Mouse (Mus musculus) brain, adult 2 months (tissue): ENCODE data around the gene S100pbp.
A peak's percentile ranks its signal among the peaks of the same experiment; 100 is the strongest.

Source experiments
- DNase-seq: peaks from one replicate; pipeline ENCODE4 v3.0.0; 2011; ENCODE audit warnings: low read depth, low spot score

Gene S100pbp

DNA sequence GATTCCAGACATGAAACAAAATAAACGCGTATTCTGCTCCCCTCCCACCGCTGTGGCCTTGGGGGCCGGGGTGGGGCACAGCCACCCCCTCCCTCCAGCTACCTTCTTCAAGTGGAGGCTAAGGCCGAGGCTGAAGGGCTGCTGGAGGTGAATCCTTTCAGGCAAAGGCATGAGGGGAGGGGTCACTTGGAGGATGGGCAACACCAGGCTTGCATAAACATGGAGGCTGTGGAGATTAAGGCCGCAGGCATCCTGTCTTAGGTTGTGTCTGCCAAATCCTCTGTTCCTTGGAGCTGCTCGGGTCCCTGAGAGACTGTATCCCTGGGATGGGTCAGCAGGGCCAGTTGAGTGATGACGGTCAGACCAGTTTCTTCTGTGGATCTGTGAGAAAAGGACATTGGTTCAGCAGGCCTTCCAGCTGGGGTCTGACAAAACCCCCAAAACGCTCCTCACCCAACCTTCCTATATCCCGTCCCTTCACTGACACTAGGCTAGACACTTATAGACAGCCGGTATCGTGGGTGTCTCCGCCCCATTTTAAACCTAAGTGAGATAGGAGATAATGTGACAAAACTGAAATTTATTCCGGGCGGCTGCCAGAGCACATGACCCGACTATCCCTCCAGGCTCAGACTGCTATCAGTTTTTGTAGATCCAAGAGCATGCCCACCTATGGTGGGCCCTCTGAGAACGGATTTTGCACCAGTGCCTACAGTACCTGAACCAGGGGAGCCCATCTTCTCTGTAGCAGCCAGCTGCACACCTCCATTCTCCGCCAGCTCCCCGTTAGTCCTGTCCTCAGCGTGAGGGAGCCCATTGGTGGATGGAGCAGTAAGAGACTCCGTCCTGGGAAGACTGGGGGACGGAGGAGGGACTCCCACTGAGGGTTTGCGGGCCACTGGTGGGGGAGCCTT is 31.8 kb upstream of the S100pbp start:
- no peak for DNase-seq

DNA sequence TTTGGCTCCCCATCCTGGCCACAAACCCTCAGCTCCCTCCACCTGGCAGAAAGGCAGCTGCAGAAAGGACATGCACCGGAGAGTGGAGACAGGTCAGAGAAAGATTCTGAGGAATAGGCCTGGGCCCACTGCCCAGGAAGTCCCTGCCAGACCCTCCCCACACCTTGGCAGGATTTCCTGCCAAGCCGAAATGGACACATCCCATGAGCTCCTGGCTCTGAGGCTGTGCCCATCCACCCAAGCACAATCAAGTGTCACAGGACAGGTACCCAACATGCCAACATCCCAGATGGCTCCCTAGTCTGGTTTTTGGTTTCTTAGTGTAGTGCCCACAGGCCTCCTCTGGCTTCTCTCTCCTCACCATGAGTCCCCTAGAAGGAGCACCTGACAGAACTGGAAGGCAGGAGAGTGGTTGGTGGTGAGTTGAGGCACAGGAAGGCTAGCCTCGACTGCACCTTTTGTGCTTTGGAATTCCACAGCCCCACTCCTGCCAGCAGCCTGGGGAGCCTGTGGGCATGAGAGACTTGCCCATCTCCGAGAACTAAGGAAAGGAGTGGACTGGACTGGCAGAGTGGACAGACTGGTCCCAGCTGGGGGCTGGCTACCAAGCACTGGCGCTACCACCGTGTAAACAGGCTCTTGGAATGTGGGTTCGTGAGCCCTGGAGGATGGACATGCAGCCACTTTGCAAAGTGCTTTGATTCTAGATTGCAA is 31.0 kb upstream of the S100pbp start:
- DNase-seq, result peak; percentile 86

DNA sequence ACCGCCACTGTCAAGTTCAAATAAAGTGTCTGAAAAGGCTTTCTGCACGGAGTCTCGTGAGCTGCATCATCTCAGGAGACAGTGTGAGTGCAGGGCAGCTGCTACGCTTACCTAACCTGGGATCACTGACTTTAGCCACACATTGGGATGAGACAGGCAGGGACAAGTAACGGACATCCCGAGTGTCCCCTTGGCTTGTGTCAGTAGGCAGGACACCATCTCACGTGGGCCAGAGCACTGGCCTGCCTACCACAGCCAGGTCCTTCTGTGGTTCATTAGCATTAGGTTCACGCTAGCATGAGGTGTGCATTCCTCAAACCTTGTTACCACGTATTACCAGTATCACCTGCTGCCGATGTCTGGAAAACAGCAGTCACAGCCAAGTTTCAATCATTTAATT is 29.7 kb upstream of the S100pbp start:
- DNase-seq, result no peak

DNA sequence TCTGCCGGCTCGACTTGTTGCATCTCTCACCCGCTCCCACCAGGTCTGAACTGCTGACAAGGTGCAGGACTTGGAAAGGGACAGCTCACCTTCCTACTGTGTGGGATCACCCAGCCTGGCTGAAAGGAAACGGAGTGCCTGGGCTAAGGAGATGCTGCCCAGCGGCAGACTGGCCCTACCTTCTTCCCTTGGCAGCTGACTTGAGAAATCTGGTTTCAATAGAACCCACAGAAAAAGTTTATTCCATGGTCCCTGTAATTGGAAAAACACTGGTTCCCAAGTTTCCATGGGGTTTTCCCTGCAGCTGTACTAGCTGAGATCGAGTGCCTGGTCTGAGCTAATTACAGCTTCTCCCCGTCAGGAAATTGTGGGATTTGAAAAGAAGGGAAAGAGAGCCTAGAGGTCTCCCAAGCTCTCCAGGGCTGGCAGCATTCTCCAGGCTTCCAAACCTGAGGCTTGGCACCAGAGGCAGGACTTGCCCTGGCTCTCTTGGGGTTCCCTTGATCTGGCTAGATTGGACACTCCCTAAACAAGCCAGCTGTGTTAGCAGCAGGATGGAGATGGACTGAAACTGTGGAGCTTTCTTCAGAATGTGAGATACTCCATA is 29.1 kb upstream of the S100pbp start:
- no peak for DNase-seq

DNA sequence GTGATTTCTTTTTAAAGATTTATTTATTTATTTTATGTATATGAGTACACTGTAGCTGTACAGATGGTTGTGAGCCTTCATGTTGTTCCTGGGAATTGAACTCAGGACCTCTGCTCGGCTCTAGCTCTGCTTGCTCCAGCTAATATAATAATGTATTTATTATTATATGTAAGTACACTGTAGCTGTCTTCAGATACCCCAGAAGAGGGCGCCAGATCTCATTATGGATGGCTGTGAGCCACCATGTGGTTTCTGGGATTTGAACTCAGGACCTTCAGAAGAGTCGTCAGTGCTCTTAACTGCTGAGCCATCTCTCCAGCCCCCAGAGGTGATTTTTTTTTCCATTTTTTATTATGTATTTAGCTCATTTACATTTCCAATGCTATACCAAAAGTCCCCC is 23.0 kb upstream of the S100pbp start:
- peak; percentile 27 for DNase-seq

DNA sequence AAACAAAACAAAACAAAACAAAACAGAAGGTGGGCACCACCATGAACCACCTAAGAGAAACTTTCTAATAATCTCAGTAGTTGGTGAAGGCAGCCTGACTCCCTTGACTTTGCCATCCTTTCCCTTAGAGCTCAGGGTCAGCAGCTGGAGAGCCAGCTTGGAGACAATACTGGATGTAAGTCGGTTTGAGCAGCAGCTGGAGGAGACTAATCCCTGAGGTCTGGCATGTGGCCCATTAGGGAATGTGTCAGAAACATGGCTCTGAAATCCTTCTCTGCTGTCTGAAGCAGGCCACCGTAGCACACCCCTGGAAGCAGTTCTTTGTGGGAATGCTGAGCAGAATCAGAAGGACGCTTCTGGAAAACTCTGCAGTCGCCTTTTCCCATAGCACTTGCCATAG is 21.9 kb upstream of the S100pbp start:
- DNase-seq, result no peak

DNA sequence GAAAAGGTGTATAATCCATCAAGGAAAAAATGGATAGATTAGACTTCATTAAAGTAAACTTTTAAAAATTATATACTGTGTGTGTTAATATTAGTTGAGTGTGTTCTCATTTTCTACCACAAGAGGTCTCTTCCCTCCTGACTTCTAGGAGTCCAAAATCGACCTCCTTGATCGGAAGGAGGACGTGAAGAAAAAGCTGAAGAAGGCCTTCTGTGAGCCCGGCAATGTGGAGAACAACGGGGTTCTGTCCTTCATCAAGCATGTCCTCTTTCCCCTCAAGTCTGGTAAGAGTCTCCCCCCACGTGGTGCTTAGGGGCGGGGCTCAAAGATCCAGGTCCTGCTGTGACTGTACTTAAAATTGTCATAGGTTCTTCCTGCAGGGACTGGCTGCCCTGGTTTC is 20.0 kb upstream of the S100pbp start:
- DNase-seq, result peak; percentile 53

DNA sequence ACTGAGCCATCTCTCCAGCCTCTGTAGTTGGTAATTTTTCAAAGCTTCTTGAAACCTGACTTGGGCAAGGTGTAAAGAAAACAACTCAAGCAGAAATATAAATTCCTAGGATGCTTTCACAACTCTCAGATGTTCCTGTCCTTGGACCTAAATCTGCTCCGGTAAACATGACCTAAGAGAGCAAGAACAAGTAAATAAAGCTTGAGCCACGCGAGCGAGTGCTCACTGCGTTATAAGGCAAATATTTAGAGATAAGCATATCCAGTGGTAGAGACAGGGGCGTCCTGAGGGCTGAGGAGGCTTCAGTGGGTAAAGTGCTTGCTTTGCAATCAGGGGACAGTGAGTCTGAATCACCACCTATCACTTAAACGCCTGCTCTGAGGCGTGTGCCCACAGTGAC is 17.3 kb upstream of the S100pbp start:
- no peak for DNase-seq

DNA sequence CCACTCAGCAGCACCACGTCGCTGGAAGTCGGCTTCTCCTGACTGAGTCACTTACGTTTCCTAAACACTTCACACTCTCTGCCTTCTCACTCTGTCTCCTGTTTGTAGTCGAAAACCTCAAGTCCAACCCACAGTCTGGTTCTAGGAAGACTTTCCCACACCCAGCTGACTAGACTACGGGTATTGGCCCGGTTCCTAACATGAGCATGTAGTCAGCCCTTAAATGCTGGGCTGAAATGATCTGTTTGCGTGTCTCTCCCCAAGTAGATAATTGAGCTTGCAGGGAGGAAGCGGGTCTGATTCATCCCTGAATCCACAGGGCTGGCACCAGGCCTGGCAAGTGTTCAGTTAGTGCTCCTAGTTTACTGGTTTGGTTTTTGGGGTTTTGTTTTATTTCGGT is 15.1 kb upstream of the S100pbp start:
- DNase-seq, result peak; percentile 89

DNA sequence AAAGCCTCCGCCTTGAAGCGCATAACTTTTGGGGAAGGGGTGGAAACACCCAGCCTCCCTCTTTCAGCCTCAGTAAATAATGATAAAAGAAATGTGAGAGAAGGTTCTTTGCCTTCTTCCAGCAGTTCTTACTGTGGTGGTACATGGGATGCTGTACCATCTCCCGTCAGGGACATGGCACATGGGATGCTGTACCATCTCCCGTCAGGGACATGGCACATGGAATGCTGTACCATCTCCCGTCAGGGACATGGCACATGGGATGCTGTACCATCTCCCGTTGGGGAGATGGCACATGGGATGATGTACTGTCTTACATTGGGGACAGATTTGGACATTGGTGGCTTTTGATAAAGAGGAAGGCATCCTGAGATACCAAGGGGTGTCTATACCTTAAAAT is 8.0 kb upstream of the S100pbp start:
- no peak for DNase-seq

DNA sequence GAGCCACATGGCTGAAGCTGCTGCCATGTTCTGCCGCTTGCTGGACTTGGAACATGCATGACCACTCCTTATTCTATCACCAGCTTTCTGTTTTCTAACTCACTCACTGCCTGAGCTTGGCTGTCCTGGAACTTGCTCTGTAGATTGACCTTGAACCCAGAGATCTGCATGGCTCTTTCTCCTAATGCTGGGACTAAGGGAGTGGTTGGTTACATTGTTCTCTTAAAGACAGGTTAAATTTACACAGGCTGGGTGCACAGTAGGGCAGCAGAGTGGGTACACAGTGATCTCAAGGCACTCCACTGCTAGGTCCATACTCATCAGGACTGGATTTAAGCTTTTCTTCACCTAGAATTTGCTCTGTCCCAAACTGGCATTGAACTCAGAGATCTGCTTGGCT is 4.8 kb upstream of the S100pbp start:
- DNase-seq, result no peak

DNA sequence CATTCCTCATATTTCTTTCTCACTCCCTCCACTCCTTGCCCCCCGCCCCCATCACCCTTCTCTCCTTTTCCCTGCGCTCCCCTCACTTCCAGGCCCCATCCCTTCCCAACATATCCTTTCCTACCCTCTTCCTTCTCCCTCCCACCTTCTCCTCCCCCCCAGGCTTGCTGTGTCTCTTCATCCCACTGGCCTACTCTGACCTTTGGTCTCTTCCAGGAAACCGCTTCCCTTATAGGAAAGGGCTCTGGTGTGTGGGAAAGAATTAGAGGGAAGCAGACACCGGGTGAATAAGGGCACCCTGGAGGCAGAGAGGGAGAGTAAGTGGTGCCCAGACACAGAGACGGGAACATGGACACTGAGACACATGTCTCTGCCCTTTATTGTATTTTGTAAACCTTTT is 2.2 kb upstream of the S100pbp start:
- no peak for DNase-seq

DNA sequence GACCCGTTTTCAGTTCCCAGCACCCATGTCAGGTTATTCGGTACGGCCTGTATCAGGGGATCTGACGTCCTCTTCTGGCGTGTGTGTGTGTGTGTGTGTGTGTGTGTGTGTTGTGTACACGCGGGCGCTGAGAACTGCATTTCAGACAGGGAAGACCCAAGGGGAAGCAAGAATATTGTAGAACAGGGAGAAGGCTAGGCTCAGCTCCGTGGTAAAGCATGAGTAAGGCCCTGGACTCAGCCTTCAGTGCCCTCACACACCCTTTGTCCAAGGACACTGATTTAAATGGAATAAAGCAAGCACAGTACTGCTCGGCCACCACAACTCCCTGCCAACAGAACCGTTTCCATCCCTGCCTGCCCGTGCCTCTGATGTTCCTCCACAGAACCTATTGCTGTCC is 1.0 kb upstream of the S100pbp start:
- peak; percentile 35 for DNase-seq

DNA sequence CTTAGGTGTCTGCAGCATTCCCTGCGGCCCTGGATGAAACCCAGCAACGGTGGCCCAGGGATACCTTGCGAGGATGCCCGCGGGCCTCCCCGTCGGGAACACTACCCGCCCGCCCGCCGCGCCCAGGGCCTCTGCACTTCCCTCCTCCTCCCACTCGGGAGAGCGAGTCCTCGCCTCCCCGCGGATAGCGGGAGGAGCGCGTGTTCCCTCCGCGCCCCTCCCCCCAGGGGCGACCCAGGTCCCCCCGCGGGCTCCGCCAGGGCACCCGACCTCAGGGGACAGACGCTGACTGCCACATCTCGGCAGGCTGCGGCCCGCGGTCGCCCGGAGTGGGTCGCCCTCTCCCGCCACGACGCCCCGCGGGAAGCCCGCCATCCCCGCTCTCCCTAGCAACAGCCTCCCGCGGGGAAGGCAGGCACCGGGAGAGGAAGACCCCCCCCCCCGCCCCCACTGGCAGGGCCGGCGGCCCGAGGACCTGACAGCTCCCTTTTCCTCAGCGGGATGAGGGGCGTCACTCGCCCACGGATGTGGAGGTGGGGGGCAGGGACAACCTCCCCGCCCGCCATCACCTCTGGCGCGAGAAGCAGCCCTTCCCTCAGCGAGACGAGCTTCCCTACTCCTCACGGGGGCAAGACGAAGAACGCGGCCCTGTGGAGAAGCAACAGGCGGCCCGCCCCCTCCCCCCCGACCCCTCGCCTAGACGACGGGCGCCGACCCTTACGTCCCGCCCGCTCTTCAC is 555 bp downstream of the S100pbp start:
- peak; percentile 66 for DNase-seq

DNA sequence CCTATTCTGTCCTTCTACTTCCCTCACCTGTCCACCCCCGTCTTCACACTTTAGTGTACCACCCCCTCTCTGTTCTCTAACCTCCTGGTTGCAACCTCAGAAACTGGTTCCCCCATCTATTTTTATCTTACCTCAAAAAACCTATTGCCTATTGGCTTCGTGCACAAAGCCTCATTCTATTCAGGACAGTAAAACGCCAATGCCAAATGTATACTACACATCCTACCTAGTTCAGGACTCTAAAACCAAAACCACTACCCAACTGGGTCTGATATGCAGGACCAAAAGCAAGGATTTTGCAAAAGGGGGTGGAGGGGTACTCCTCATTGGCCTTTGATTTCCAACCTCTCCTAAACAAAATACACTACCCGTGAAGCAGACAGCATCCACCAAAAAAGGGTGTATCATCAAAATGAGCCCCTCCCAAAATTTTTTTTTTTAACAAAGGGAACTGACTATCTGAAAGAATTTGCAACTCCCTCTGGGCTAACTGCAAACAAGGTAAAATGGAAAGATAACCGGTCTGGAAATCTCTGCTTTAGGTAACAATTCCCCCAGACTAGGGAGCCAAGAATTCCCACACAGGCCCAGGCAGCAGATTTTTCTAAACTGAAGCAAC is 1.4 kb downstream of the S100pbp start:
- peak; percentile 50 for DNase-seq

DNA sequence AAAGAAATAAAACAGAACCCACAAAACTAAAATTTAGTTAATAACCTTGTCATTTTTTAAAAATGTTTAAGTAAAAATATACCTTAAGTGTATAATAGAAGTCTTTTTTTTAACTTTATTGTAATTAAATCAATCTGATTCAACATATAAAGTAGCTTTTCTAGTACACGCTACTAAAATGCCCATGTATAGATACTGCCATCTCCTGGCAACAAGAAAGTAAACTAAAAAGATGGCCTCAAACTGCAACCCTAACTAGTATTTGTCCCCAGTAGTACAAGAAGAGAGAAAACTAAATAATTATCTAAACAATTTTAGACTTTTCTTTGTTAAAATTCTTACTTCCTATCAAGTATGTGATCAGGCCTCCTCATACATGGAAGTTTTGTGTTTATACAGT is 10.0 kb downstream of the S100pbp start:
- peak; percentile 48 for DNase-seq

DNA sequence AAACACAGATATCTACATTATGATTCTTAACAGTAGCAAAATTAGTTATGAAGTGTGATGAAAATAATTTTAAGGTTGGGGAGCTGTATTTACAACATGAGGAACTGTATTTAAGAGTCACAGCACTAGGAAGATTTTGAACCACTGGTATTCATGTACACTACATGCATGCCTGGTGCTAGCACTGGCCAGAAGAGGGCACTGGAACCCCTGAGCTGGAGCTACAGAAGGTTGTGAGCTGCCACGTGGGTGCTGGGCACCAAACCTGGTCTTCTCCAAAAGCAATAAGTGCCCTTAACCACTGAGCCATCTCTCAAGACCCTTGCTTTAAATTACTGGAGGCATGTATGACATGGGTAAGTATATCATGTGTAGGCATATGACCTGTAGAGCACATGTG is 17.0 kb downstream of the S100pbp start:
- peak; percentile 14 for DNase-seq

DNA sequence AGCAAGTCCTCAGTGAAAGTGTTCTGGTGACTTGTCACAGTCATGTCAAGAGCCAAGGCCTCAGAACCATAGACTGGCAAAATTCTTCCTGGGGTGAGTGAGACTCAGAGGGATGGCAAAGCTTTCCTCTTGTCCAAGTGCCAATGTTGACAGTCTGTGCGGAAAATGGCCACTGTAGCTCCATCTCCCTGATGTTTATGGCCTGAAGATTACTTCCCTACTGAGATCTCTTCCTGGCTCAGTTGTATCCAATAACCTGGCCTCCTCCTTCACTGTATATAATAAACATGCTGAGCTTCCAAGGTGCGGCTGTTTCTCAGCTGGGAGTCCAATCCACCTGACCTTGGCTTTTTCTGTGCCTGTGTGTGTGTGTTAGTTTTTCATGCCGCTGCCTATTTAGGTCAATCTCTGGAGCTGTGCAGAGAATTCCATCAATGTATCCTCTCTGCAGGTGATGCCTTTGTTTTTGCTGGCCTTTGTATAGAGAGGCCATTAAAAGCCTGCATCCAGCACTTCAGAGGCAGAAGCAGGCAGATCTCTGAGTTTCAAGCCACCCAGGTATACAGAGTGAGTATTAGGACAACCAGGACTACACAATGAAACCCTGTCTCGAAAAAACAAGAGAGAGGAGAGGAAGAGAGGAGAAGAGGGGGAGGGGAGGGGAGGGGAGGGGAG is 27.8 kb downstream of the S100pbp start:
- DNase-seq, result peak; percentile 76

DNA sequence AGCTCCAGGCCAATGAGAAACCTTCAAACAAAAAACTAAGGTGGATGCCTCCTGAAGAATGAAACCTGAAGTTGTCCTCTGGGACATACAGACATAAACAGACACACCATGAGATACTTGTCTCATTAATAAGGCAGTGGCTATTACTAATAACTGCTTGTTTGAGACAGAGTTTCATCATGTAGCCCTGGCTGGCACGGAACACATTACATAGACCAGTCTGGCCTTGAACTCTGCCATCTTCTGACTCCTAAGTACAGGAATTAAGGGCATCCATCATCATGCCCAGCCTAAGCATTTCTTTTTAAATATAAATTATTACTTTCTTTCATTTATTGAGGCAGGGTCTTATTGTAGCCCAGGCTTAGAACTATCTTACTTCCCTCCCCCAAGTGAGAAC is 28.5 kb downstream of the S100pbp start:
- no peak for DNase-seq

DNA sequence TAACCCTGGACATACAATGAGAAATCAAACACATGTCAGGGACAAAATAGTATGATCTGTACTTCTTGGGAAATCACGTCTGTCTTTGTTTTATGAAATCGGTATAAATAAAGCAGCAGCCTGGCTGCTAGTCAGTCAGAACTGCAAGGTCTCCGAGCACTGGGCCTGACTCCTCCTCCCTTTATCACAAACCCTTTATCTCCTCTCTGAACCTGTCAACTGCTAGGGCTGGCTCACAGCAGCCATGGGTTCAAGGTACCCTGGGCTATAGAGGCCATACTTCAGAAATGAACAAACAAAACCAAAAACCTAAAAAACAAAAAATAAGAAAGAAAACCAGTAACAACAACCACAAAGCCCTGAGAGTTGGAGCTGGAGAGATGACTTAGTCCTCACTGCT is 31.0 kb downstream of the S100pbp start:
- no peak for DNase-seq

DNA sequence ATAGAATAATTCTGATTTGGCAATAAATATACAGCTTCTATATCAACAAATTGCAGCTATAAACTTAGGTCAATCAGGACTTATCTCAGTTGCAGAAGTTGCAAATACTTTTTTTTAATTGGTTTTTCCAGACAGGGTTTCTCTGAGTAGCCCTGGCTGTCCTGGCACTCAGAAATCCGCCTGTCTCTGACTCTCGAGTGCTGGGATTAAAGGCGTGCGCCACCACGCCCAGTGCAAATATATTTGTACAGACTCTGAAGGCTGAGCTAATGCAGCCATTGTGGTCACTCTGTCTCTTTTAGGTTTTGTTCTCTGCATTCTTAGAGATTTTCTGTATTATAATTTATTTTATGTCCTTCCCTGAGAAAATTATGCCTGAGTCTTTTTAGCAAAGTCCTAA is 32.0 kb downstream of the S100pbp start:
- DNase-seq, result no peak
